Mouse (Mus musculus): ENCODE results near the gene Zc3h14.

- TF ChIP-seq CTCF (IDR thresholded peaks at IDR 0.05; ENCODE audit: control insufficient read depth, insufficient read depth, insufficient read length) = no peak
- no peak for TF ChIP-seq CEBPB (IDR thresholded peaks at IDR 0.05; ENCODE audit: low read depth)
- TF ChIP-seq MAX (IDR thresholded peaks at IDR 0.05) = no peak
- TF ChIP-seq MYOG (IDR thresholded peaks at IDR 0.05; ENCODE audit: control insufficient read depth, extremely low read depth, insufficient read length) = no peak
- no peak for TF ChIP-seq MYOD1 (IDR thresholded peaks at IDR 0.05; ENCODE audit: control insufficient read depth, insufficient read length, low read depth)
- no peak for TF ChIP-seq FOSL1 (IDR thresholded peaks at IDR 0.05; ENCODE audit: insufficient read depth, low read length, poor library complexity, severe bottlenecking)
These were observed 25.7 kb upstream of the Zc3h14 start for GRCm38 (mm10) chr12:98721030-98721429.

Data from C2C12 (cell line).